Mouse (Mus musculus) right cerebral cortex, adult 2 months (tissue): ENCODE results near the gene Adgrb3.
"Not testable (repeated sequence)": the region's sequence is repeated elsewhere in the genome, so short reads cannot be mapped to it uniquely, and the experiment has no call there.

Source experiments
- DNase-seq, 2 experiments: peaks; one replicate each; pipeline ENCODE4 v3.0.0; 2021 to 2022; ENCODE audit warnings: low spot score in 2 of 2

The Adgrb3 gene

DNA sequence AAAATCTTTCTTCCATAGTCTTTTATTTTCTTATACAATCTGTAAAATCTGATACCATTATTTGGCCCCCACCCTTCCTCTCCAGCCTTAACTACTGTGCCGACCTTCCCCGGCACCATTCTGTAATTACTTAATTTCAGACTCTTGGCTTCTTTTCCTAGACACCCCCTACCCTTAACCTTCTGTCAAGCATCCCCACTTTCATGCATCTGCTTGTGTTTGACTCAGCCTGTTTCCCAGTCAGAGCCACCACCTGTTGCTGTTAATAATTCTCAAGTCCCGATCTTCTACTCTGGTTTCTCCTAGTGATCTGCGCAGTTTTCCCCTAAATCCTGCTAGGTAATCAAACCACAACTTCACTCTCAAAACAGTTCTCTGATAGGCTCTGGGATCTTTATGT is 83.9 kb downstream of the Adgrb3 start:
- DNase-seq: no peak

DNA sequence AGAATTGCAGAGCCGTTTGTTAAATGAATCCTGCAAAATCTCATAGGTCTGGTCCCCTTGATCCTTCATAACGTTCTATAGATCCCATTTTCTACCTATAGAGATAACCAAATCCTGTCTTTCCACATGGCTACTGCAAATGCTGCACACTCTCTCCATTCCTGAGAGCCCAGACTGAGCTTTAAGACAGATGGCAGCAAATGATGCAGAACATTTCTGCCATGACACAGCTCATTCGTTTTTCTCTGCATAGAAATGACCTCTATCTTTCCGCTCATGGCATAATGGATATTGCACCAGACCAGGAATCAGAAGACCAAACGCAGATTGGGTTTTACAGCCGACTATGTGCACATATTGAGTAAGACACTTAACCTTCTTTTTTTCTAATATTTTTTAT is 84.8 kb downstream of the Adgrb3 start:
- no peak for DNase-seq

DNA sequence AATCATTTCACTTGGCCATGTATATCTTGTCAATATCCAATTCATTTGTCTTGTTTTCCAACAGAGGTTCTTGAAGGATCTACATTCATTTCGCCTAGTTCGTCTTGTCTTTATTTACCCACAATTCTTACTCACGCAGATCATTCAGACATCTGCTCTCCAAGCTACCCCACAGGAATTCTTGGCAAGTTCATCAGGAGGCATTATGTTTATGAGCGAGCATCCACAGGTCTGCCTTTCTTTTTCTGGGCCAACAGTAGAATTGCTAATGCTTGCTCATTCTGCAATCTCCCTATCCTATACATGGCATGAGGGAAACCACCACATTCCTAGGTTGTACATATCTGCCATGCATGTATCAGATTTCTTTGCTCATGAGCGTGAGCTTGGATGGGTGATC is 99.7 kb downstream of the Adgrb3 start:
- no peak for DNase-seq

DNA sequence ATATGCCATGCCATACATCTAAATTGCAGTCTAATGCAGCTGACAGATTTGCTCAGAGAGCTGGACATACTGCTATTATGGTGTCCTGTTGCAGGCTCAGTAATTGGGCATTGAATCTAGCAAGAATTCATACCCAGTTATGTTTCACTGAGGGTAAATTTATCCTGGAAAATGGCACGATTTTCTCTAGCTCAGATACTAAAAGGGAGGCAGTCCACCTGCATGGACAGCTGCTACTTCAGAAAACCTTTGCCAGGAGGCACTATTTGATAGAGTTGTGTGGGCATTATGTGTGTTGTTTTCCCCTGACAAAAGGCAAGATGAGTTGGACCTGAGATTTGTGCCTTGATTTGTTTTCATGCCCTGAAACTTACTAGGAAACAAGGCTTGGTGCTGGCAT is 118.0 kb downstream of the Adgrb3 start:
- peak in 1 of 2 experiments; percentile 33 for DNase-seq

DNA sequence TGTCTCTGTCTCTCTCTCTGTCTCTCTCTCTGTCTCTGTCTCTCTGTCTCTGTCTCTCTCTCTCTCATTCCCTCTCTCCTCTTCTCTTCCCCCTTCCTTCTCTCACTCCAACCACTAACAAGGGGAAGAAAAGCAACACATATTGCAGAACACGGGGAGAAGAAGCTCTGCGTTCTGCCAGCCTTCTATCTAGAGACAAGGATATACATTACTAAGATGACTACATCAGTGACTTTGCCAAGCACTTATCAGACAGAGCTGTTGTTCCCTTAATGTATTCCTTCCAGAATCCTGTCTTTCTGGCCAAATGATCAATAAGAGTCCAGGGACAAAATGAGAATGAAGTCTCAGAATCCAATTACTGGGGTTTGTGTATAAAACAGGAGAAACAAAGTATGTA is 123.2 kb downstream of the Adgrb3 start:
- no peak for DNase-seq

DNA sequence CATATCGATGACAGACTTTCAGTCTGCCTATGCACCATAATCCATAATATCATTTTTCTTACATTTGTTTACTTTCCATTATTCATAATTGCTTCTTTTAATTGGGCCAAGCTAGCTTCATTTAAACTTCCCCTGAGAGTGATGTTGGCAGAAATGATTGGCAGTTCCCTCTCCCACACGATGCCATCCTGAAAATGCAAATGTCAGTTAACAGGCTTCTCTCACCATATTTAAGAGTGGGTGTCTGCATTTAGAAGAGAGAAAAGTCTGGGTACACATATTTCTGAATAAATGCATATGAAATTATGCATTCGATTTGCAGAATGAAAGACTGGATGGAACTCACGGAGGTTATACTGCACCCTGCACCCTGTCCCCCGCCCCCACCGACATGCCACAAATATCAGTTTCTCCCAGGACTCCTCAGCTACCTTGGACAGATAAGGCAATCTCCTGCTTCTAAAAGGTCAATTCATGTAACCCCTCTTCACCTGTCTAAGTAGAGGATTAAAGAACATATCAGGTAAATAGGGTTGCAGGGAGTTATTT is 130.7 kb downstream of the Adgrb3 start:
- no peak for DNase-seq

DNA sequence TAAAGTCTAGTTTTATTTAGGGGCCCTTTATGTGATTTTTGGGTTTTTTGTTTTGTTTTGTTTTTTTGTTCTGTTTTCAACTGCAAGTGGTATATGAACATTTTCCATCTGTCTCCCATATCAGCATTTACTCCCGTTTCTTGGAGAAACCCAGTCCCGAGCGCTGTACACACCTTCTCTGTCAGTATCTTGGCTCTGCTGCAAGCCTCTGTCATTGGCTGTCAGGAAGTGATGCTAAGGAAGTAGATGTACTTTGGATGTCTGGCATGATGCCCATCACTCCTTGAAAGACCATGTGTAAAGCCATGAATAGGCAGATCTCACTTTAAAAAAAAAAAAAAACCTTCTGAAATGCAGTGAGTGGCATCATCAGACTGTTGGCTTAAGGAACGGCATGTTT is 132.3 kb downstream of the Adgrb3 start:
- no peak for DNase-seq

DNA sequence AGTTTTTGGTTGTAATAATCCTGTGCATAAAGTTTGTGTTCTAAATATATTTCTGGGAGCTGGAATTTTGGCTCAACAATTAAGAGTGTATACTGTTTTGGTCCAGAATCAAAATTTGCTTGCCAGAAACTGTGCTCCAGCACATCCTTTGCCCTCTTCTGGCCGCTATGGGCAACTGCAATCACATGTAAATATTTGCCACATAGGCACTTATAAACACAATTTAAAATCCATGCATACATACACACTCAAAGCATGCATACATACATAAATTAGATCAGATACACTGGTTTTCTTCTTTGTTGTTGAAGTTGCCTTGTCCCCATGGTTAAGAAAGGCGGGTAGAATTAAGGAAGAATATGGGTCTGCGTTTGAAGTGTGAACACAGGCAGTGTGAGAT is 132.7 kb downstream of the Adgrb3 start:
- no peak for DNase-seq

DNA sequence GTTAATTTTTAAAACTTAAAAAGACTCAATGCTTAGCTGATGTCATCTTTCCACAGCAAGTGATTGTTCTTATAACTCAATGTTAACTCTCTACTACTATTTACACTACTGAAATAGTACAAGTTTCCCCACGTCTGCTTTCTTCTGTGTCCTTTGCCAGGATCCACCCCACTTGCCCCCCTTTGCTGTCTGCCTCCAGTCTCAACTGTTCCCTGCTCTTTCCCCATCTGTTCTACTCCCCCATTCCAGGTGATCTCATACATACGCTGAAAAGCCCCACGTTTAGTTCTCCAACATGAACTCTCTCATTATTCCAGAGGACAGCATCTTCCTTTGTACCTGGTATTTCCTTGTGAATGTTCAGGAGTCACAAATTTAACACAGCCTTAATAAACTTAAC is 147.4 kb downstream of the Adgrb3 start:
- peak in 1 of 2 experiments; percentile 44 for DNase-seq

DNA sequence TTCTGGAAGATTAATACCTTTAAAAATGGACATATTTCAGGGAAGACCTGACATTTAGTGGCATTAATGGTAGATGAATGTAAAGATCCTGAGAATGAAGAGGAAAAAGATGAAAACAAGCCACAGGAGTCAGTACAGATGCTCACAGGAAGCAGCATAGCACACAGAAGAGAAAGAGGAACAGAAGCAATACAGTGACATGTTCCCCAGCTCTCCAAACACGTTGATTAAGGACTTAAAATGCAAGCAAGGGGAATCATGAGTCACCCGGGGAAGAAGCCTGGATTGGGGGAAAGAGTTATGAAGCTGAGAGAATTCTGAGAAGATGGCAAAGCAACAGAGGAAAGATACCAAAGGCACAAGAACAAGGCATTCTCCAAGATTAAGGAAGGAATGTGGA is 149.9 kb downstream of the Adgrb3 start:
- DNase-seq: no peak

DNA sequence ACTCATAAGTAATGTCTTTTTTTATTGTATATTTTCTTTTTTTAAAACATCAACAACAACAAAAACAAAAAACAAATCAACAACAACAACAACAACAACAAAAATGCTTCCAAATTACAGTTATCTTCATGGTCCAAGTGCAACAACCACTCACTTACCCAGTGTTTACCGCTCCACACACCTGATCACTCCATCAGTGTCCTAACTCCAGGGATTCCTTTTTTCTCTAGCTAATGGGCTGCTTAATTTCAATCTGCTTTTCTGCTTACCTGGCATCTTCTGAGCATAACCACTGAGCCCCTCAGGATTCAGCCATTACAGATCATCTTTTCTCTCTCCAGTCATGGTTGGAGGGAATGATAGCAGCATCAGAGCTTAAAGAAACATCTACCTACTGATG is 176.8 kb downstream of the Adgrb3 start:
- DNase-seq: no peak

DNA sequence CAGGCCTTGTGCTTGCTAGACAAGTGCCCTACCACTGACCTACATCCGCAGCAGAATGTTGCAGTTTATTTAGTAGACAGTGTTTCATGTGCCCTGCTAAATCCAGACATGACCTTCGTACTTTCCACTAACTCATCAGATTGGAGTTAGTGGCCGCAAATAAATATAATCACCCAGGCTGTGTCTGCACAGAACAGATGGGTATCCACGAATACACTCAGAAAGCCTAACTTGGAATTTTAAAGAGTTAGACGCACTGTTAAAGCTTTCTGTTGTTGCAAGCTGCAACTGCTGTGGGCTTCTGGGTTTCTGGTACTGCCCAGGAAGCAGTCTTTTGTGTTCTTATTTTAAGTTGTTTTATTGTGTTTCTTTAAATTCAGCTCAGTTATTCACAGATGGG is 185.3 kb downstream of the Adgrb3 start:
- no peak for DNase-seq

DNA sequence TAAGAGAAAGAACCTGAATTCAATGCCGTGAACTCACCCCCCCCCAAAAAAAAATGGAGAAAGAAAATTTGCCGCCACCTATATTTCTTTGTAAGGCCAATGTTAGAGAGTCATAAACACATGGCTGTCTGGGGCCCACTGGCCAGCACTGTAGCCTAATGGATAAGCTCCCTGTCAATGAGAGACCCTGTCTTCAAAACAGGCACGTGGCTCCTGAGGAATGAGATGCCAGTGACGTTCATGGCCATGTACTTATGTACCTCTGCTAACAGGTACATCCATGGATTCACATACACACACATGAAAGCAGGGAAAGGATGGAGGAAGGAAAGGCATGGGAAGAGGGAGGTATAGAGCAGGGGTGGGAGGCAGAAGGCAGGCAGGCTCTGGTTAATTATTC is 208.0 kb downstream of the Adgrb3 start:
- DNase-seq: no peak

DNA sequence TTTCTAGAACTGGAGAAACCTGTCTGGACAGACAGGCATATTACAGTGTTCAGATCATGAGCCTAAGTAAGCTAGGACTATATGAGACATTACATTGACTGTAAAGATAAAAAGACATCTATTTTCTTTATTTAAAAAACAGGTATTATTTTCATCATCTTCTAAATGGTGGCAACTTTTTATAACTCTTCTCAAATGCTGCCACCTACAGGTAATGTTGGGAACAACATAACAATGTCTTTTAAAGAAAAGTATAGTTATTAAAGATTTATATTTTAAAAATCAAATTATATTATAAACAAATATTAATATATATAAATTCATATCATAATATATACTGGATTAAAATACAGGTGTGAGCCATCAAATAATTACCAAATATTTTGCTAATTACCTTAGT is 212.6 kb downstream of the Adgrb3 start:
- DNase-seq: no peak

DNA sequence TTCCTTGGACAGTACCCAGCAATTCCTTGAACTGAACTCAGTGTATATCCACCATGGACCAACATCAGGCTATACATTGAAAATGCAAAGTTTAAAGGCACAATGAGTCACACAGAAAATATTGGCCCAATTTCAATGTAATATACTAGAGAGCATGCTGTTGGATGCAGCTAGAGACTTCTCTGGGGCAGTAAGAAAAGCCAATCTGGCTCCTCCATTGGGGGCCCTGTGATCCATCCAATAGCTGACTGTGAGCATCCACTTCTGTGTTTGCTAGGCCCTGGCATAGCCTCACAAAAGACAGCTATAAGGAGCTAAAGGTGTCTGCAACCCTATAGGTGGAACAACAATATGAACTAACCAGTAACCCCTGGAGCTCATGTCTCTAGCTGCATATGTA is 218.7 kb downstream of the Adgrb3 start:
- not testable (repeated sequence) for DNase-seq

DNA sequence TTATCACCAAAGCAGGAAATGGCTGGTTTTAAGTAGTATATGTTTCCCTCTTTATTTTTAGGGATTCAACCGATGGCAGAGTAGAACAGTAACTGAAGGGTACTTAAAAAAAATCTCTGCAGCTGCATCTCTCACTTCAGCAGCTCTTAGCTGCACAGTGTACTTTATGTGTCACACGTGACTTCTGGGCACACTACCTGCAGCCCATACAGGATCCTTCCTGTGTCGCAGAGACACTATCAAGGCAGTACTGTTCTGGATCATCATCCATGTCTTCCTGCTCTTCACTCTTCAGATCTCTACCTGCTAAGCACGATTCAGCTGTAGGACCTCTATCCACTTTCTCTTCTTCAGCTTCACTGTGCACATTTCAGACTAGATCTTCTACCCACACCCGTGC is 230.6 kb downstream of the Adgrb3 start:
- DNase-seq: no peak

DNA sequence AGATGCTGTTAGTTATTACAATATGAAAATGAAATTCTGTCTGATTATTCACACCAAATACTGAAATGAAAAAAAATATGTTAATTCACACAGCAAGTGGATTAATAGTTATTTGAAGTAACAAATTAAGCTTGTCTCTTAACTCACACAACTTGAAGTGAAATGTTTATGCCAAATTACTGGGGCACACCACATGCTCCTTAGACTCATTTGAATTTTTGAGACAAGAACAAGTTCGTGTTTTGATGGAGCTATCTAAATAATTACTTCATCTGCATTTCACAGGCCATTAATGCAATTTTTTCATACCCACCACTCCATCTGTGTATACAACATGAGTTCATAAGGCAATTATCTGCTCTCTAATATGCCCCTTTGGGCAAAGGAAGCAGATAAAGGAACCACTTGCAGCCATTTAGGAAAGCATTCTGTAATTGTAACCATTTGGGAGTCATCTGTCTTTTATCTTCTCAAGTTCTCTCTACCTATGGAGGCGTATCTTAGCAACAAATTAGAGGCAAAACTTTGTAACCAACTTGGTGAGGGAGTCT is 240.9 kb downstream of the Adgrb3 start:
- DNase-seq: no peak

DNA sequence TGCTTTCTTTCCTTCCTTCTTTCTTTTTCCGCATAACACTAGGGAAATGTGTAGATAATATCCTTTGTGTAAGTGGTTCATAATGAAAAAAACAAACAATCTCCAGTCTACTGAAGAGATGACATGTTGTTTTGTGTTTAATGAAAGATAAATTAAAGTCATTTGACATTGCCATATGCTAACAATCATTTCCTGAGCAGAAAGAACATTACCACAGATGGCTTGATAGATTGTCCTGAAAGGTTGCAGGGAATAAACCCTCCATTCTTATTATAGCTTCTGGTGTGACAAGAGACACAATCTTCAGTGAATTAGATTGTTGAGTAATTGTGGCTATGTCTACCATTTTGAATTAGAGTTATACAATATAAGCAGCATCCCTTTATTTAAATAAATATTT is 247.8 kb downstream of the Adgrb3 start:
- DNase-seq: no peak

DNA sequence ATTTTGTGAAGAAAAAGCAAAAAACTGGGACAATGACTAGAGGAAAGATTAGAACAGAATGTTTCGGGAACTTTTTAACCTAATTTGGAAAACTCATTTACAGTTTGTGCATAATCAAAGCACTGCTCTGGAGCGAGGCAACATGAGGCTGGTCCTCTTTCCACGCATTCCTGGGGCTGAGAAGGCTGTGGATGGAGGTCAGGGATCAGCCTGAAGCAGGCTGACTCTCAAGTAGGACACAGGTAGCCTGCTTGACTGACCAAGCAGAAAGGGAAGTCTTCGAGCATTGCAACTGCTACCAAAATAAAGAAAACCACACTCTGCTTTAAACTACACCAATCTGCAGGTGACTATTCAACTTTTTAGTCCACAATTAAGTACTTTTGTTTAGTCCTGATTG is 251.7 kb downstream of the Adgrb3 start:
- no peak for DNase-seq

DNA sequence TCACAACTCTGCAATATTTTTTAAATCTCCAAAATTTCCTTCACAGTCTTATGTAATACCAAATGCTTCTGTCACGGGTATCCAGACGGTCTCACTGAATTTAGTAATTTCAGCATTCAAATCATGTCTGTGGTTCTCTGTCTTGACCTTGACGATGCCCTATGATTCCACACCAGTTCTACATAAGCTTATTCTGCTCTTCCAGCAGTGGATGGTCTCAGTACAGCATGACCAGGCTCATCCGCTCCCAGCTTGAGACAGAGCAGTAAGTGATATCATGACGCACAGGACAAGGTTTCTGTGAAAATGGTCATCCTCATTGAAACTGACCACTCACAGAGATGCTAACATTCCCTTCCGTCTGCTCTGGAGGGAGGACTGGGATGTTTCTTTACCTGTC is 252.9 kb downstream of the Adgrb3 start:
- peak in 1 of 2 experiments; percentile 39 for DNase-seq

DNA sequence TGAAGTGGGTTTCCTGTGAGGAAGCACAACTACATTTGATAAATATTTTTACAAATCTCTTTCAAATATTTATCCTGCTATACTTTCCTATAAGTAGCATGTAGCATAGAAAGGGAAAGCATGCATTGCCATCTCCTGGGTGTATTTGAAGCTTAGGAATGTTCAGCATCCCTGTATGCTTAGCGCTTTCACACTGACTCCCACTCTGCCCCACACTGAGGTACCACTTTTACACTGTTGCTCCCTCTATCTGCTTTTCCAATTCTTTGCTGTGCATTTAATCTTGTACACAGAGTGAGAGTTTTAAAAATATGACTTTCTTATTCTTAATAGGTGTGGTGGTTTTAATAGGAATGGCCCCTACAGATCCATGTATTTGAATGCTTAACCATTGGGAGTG is 261.4 kb downstream of the Adgrb3 start:
- DNase-seq: no peak

DNA sequence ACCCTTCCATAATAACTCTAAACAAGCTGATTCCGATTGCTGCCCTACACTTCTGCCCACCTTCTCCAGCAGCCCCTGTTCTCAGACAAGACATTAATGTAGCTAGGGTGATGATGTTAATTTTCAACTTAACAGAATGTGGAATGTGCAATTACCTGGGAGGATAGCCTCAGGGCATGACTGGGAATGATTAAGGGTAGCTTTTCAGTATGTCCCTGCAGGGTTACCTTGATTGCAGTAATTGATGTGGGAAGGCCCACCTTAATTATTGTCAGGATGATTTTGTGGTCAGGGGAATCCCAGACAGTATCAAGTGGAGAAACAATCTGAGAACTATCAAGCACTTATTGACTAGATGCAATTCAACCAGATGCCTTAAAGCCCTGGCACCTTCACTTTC is 283.4 kb downstream of the Adgrb3 start:
- no peak for DNase-seq

DNA sequence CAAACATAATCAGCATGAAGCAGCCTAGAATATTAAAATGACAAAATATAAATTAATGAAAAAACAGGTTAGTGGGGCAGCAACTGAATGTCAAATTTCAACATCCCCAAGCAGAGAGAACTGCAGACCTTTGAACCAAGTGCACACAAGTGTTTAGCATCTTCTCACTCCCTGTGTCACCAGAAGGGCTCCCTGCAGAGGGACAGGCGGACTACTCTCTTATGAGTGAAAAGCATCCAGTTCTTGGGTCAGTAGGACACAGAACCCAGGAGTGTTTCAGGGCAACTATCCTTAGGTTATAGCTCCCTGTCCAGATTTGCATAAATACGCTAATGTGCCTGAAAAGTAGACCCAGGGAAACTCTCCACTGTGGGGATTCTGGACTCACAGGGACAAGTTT is 285.6 kb downstream of the Adgrb3 start:
- DNase-seq: no peak

DNA sequence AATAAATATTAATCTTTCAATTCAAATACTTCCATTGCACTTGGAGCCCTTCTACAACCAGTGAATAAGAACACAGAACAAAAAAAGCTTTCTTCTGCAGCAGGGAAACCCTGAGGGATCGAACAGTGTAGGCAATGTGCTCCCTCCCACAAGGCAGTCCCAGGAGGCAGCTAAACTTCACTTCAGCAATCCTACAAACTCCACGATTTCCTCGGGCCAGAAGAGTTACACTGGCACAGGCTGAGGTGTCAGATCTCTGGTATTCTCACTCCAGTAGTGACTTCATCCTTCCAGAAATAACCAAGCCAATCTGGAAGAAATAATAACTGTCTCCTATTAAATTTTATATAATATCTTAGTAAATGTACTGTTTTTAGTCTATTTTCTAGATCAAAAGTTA is 286.6 kb downstream of the Adgrb3 start:
- no peak for DNase-seq
